In genomic region chr15:61422989-61423388, GRCm38 (mm10) we compare ENCODE assay signal across 11 mouse cellular contexts.
"Had no signal": no experiment of that assay in that cellular context is flagged by ENCODE, and none has a peak within 500 bp of the region (broad histone marks: within the 10 kb centered on the region; RNA-seq: fewer than 3 reads in every experiment).

No protein-coding gene starts in this region.

- ATAC-seq: intestine, postnatal 0 days; liver, postnatal 0 days had no signal

- DNase-seq: kidney, adult 2 months; kidney, postnatal 10 days; kidney, postnatal 36 days; layer of hippocampus, postnatal 36 days; liver, postnatal 0 days; lung, postnatal 10 days; lung, postnatal 36 days; midbrain, embryonic 14.5 days; retina, postnatal 1 day; thymus, postnatal 36 days had no signal
